In the genomic region with DNA sequence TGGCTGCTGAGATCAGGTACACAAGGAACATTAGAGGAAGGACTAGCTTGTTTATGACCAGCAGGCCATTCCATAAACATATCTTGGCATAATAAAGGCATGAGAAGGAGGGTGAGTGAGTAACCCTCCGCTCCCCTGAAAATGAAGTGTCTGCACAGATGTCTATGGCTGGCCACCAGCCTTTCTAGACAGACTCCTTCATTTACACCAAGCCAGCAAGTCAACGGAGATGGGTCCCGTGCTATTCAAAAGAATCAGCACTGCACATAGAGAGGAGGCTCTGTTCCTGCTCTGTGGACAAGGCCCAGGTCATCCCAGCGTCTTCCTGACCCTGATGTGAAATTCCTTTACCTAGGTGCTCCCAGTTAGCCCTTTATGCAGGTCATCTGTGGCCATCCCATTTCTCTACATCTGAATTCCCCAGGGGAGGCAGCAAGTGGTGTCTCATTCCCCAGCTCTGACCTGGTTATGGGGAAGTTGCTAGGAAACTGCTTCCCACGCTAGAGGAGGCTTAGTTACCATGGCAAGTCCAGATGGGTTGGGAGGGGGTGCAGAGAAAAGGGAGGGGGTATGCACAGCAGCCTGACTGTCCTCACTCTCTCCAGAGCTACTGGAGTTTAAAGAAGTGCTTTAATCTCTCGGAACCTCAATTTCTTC, we compare ENCODE assay signal across 15 mouse cellular contexts. TPM values are rescaled to one million over a fixed set of nuclear protein-coding genes. Genes with fewer than 3 reads are reported as not detected.
DNase-seq lines count a peak whose midpoint lies in the region; ATAC-seq and TF ChIP-seq lines count a peak whose summit lies in the region.
"Had no signal": no experiment of that assay in that cellular context is flagged by ENCODE, and none has a peak within 500 bp of the region (broad histone marks: within the 10 kb centered on the region; RNA-seq: fewer than 3 reads in every experiment).

No protein-coding gene starts in this region.

- H3K36me3 ChIP-seq in hindbrain, postnatal 0 days (ENCODE audit: insufficient read depth, low read length) = no peaks in the 10 kb centered on the region
- no peaks in the 10 kb centered on the region for H3K36me3 ChIP-seq in hindbrain, embryonic 12.5 days
- no peaks in the 10 kb centered on the region for H3K36me3 ChIP-seq in intestine, embryonic 15.5 days
- H3K36me3 ChIP-seq: embryonic facial prominence, embryonic 13.5 days; hindbrain, embryonic 10.5 days; limb, embryonic 13.5 days had no signal

- H3K9me3 ChIP-seq in hindbrain, postnatal 0 days (ENCODE audit: low read length) = no peaks in the 10 kb centered on the region
- H3K9me3 ChIP-seq in hindbrain, embryonic 12.5 days (replicated peaks) = no peaks in the 10 kb centered on the region
- H3K9me3 ChIP-seq in intestine, embryonic 15.5 days = no peaks in the 10 kb centered on the region
- H3K9me3 ChIP-seq: embryonic facial prominence, embryonic 13.5 days; hindbrain, embryonic 10.5 days; limb, embryonic 13.5 days had no signal

- WGBS in hindbrain, postnatal 0 days = 41% methylated on average over 6 of the region's 6 CpGs
- WGBS in hindbrain, embryonic 12.5 days = 61% methylated on average over 6 of the region's 6 CpGs
- 61% methylated on average over 6 of the region's 6 CpGs for WGBS in intestine, embryonic 15.5 days

- no peak for TF ChIP-seq CTCF in hindbrain, postnatal 0 days (IDR thresholded peaks at IDR 0.05; ENCODE audit: low read depth)

- no peak overlapping the region for H3K4me3 ChIP-seq in hindbrain, postnatal 0 days (ENCODE audit: low read length)
- H3K4me3 ChIP-seq in hindbrain, embryonic 12.5 days = no peak overlapping the region
- no peak overlapping the region for H3K4me3 ChIP-seq in intestine, embryonic 15.5 days (replicated peaks)
- H3K4me3 ChIP-seq: embryonic facial prominence, embryonic 13.5 days; hindbrain, embryonic 10.5 days; limb, embryonic 13.5 days had no signal

- peaks cover 13% of the 10 kb centered on the region for H3K4me1 ChIP-seq in hindbrain, postnatal 0 days (ENCODE audit: insufficient read depth, low read length)
- H3K4me1 ChIP-seq in hindbrain, embryonic 12.5 days = peaks cover 6% of the 10 kb centered on the region; the same call in 1 of the 2 replicates
- H3K4me1 ChIP-seq in intestine, embryonic 15.5 days (replicated peaks) = peaks cover 4% of the 10 kb centered on the region; the same call in 1 of the 2 replicates
- H3K4me1 ChIP-seq: embryonic facial prominence, embryonic 13.5 days had no signal

- H3K4me2 ChIP-seq in hindbrain, postnatal 0 days (ENCODE audit: low read depth, low read length) = no peak overlapping the region
- no peak overlapping the region for H3K4me2 ChIP-seq in hindbrain, embryonic 12.5 days (replicated peaks)
- H3K4me2 ChIP-seq in intestine, embryonic 15.5 days (replicated peaks) = no peak overlapping the region
- H3K4me2 ChIP-seq: embryonic facial prominence, embryonic 13.5 days; limb, embryonic 13.5 days had no signal

- no peak overlapping the region for H3K27ac ChIP-seq in hindbrain, postnatal 0 days
- H3K27ac ChIP-seq in hindbrain, embryonic 12.5 days = no peak overlapping the region
- H3K27ac ChIP-seq in intestine, embryonic 15.5 days = no peak overlapping the region
- H3K27ac ChIP-seq: embryonic facial prominence, embryonic 13.5 days; hindbrain, embryonic 10.5 days; limb, embryonic 13.5 days had no signal

- no peaks in the 10 kb centered on the region for H3K27me3 ChIP-seq in hindbrain, postnatal 0 days (ENCODE audit: insufficient read depth, low read length)
- no peaks in the 10 kb centered on the region for H3K27me3 ChIP-seq in hindbrain, embryonic 12.5 days
- H3K27me3 ChIP-seq in intestine, embryonic 15.5 days (replicated peaks) = no peaks in the 10 kb centered on the region
- H3K27me3 ChIP-seq: embryonic facial prominence, embryonic 13.5 days; limb, embryonic 13.5 days had no signal

- DNase-seq in hindbrain, postnatal 0 days (ENCODE audit: low spot score) = peak; percentile 63
- DNase-seq in brain, embryonic 18.5 days (ENCODE audit: low read depth, low spot score) = peak; percentile 42
- peak; percentile 63 for DNase-seq in layer of hippocampus, adult 9-11 months
- peak; percentile 23 for DNase-seq in retina, adult 2 months (ENCODE audit: low read depth, low spot score)
- no peak for DNase-seq in spleen, adult 12 weeks (ENCODE audit: low spot score)
- DNase-seq: cerebellum, adult 8-10 months; kidney, postnatal 36 days; lung, adult 2 months; thymus, postnatal 14 days had no signal

- peak; percentile 68; the same call in 1 of the 2 replicates for ATAC-seq in hindbrain, postnatal 0 days
- ATAC-seq in hindbrain, embryonic 12.5 days (ENCODE audit: low FRiP score) = no peak
- no peak for ATAC-seq in intestine, embryonic 15.5 days
- ATAC-seq: intestine, postnatal 0 days had no signal

- no peak overlapping the region for H3K9ac ChIP-seq in hindbrain, postnatal 0 days (replicated peaks; ENCODE audit: low read length)
- no peak overlapping the region for H3K9ac ChIP-seq in hindbrain, embryonic 12.5 days
- no peak overlapping the region for H3K9ac ChIP-seq in intestine, embryonic 15.5 days
- H3K9ac ChIP-seq: embryonic facial prominence, embryonic 13.5 days; limb, embryonic 13.5 days had no signal

RNA-seq across cellular contexts. Expression of gene Fam83f, which starts 12.7 kb away (rescaled TPM):
- total RNA-seq in hindbrain, postnatal 0 days (2014; rRNA removed) = 0.90 and 0.94 TPM in 2 replicates
- 0.21 and 0.33 TPM in 2 replicates for polyA plus RNA-seq in hindbrain, postnatal 0 days (2015; fragmentation: Nextera tagmentation; extraction: Ambion mirVana)
- polyA plus RNA-seq in hindbrain, embryonic 12.5 days (2016; fragmentation: Nextera tagmentation; extraction: Ambion mirVana) = 0.36 and 0.74 TPM in 2 replicates
- polyA plus RNA-seq in intestine, embryonic 15.5 days (2015; fragmentation: Nextera tagmentation; extraction: Ambion mirVana) = 19.2 and 20.2 TPM in 2 replicates

RNA-seq across cellular contexts. Expression of gene Tnrc6b, which starts 52.2 kb away (rescaled TPM):
- total RNA-seq in hindbrain, postnatal 0 days (2014; rRNA removed) = 27.2 and 33.5 TPM in 2 replicates
- 30.8 and 32.2 TPM in 2 replicates for polyA plus RNA-seq in hindbrain, postnatal 0 days (2015; fragmentation: Nextera tagmentation; extraction: Ambion mirVana)
- polyA plus RNA-seq in hindbrain, embryonic 12.5 days (2016; fragmentation: Nextera tagmentation; extraction: Ambion mirVana) = 52.2 and 55.6 TPM in 2 replicates
- 19.8 and 20.7 TPM in 2 replicates for polyA plus RNA-seq in intestine, embryonic 15.5 days (2015; fragmentation: Nextera tagmentation; extraction: Ambion mirVana)

Comparison
In these comparisons a context has a peak if more than half of its experiments do, and no peak if none do; other contexts are left out.
1. RNA of gene Fam83f, which starts 12.7 kb away (polyA plus RNA-seq): 19.2 to 20.2 TPM in intestine, embryonic 15.5 days; 0.36 to 0.74 TPM in hindbrain, embryonic 12.5 days and 0.21 to 0.33 TPM in hindbrain, postnatal 0 days; every median in the first group is over 10 times any median in the second.